Mouse (Mus musculus): ENCODE data around the gene Tecpr2.

GRCm38 (mm10) chr12:110954351-110954991 lies 65.4 kb downstream of the Tecpr2 start:
- TF ChIP-seq UBTF (IDR thresholded peaks at IDR 0.05; ENCODE audit: low read depth, low read length) (no peak), ETS1 (conservative IDR thresholded peaks at IDR 0.05; ENCODE audit: low read depth, low read length) (no peak), MAX (IDR thresholded peaks at IDR 0.05; ENCODE audit: low read length) (no peak), ZMIZ1 (IDR thresholded peaks at IDR 0.05; ENCODE audit: low read depth, low read length) (no peak), CTCF (conservative IDR thresholded peaks at IDR 0.05 in 1 of 2, IDR thresholded peaks at IDR 0.05 in 1 of 2; ENCODE audit: low read depth in 2 of 2, low read length in 2 of 2) (no peak), ZNF384 (IDR thresholded peaks at IDR 0.05; ENCODE audit: low read depth, low read length) (no peak)

All from CH12.LX (cell line).